Mouse (Mus musculus) heart, postnatal 0 days (tissue): ENCODE measurements around the gene Bicral. TPM values are rescaled to one million over a fixed set of nuclear protein-coding genes. Genes with fewer than 3 reads are reported as not detected.

Experiments
- ATAC-seq: fragments of 200-750 bp; cut with Nextera tagmentation; 2 replicates; pipeline ENCODE4 v1.8.0; 2017; ENCODE audit warnings: low read depth, moderate number of reproducible peaks, moderate library complexity; ENCODE audit not compliant: insufficient read depth
- DNase-seq: peaks from one replicate; pipeline ENCODE4 v3.0.0-alpha.2; 2016; ENCODE audit warnings: low spot score
- H3K27ac ChIP-seq: fragments of 300-500 bp; sonication (generic); 2 replicates; pipeline ENCODE4 v1.5.1; 2014; ENCODE audit warnings: low read depth, mild to moderate bottlenecking
- H3K27me3 ChIP-seq: fragments of 300-500 bp; sonication (generic); 2 replicates; pipeline ENCODE4 v1.6.1; 2014; ENCODE audit warnings: low read length, mixed read lengths; ENCODE audit not compliant: control insufficient read depth, insufficient read depth
- H3K36me3 ChIP-seq: fragments of 300-500 bp; sonication (generic); replicated peaks from 2 replicates; pipeline ENCODE4 v1.6.1; 2014; ENCODE audit warnings: low read length, mixed read lengths; ENCODE audit not compliant: control insufficient read depth, insufficient read depth
- H3K4me1 ChIP-seq: fragments of 300-500 bp; sonication (generic); 2 replicates; pipeline ENCODE4 v1.6.1; 2014; ENCODE audit warnings: antibody characterized with exemption; ENCODE audit not compliant: control insufficient read depth, insufficient read depth
- H3K4me2 ChIP-seq: fragments of 300-500 bp; sonication (generic); 2 replicates; pipeline ENCODE4 v1.6.1; 2014; ENCODE audit warnings: low read depth, mild to moderate bottlenecking, low read length, moderate library complexity
- H3K4me3 ChIP-seq: fragments of 300-500 bp; sonication (generic); 2 replicates; pipeline ENCODE4 v1.5.1; 2014; ENCODE audit warnings: low read depth, low read length
- H3K9ac ChIP-seq: fragments of 300-500 bp; sonication (generic); replicated peaks from 2 replicates; pipeline ENCODE4 v1.6.1; 2014; ENCODE audit warnings: low read depth, low read length, mixed read lengths
- H3K9me3 ChIP-seq: fragments of 300-500 bp; sonication (generic); replicated peaks from 2 replicates; pipeline ENCODE4 v1.6.1; 2016; ENCODE audit warnings: low read length; ENCODE audit not compliant: control insufficient read depth
- CTCF ChIP-seq: IDR thresholded peaks from 2 replicates; pipeline ENCODE4 v1.5.1; 2016; ENCODE audit warnings: antibody characterized with exemption, control low read depth, low read depth
- EP300 ChIP-seq: IDR thresholded peaks from 2 replicates; pipeline ENCODE4 v1.6.1; 2016; ENCODE audit warnings: antibody characterized with exemption, low read depth
- WGBS: fragments of 180-500 bp; shearing (Covaris S2); extraction: QIAGEN DNeasy Blood & Tissue Kit; methylation state at CpG from one replicate; pipeline ENCODE4 v1.1.7; 2014; 5-methylcytosine and 5-hydroxymethylcytosine counted together
- polyA plus RNA-seq: library from polyadenylated mRNA; unstranded; fragments of >200 nt; fragmentation: Nextera tagmentation; extraction: Ambion mirVana; gene quantifications from 2 replicates; pipeline ENCODE4 v1.2.1, GENCODE M21; 2015
- total RNA-seq: library from RNA; depleted of rRNA; stranded (reverse); fragments of >200 nt; gene quantifications from 2 replicates; pipeline ENCODE4 v1.2.3, GENCODE M21; 2014; ENCODE audit warnings: low replicate concordance

Bicral gene
- total and polyA plus RNA-seq, 2 experiments from 2014 or later, result 1.8 to 3.6 TPM

- Histone ChIP-seq H3K36me3 (no peaks in the 10 kb centered on the region), H3K27me3 (no peaks in the 10 kb centered on the region), H3K4me1 (peaks cover 8% of the 10 kb centered on the region), H3K4me3 (no peak overlapping the region), H3K9ac (no peak overlapping the region), H3K9me3 (no peaks in the 10 kb centered on the region), H3K27ac (no peak overlapping the region), H3K4me2 (no peak overlapping the region)
- TF ChIP-seq EP300, result no peak
- no peak for TF ChIP-seq CTCF
- ATAC-seq, result no peak
- WGBS, result 27% methylated on average over 17 of the region's 17 CpGs
- DNase-seq, result no peak
Measured at GRCm38 (mm10) chr17:46885910-46886643, 27.8 kb upstream of the Bicral start.

DNA sequence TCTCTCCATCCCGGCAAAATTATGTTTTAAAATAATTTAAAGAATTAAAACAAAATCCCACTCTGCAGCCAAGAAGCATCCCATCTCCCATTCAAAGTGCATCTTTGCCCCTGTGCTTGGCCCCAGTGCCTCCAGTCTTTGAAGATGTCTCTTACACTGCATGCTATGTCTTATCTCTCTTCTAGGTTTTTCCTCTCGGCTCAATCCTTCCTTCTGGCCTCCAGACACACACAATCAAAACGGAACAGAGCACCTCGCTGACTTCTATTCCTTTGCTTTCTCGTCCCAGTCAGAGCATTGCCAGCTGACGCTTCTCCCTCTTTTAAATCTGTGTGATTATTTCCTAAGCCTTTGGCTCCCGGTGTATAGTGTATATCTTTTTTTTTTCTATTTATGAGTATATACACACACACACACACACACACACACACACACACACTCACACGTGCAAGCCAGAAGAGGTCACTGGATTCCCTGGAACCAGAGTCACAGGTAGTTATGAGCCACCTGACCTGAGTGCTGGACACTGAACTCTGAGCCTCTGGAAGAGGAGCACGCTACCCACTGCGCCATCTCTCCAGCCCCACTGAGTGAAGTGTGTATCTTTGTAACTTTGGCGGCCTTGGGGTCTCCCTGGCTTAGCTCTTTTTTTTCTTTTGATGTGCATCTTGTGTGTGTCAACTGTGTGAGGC lies 27.1 kb upstream of the Bicral start:
- Histone ChIP-seq H3K4me2 (no peak overlapping the region), H3K4me3 (no peak overlapping the region), H3K27me3 (no peaks in the 10 kb centered on the region), H3K36me3 (no peaks in the 10 kb centered on the region), H3K4me1 (peaks cover 8% of the 10 kb centered on the region), H3K9me3 (no peaks in the 10 kb centered on the region), H3K9ac (no peak overlapping the region), H3K27ac (no peak overlapping the region)
- DNase-seq (no peak), ATAC-seq (no peak)
- TF ChIP-seq CTCF (no peak), EP300 (no peak)
- 53% methylated on average over 11 of the region's 11 CpGs for WGBS

GRCm38 (mm10) chr17:46884766-46885165 lies 26.5 kb upstream of the Bicral start:
- H3K4me3 ChIP-seq, result no peak overlapping the region
- TF ChIP-seq EP300, result no peak
- no peak for TF ChIP-seq CTCF
- H3K27ac ChIP-seq, result no peak overlapping the region
- peaks cover 8% of the 10 kb centered on the region for H3K4me1 ChIP-seq
- no peaks in the 10 kb centered on the region for H3K9me3 ChIP-seq
- H3K27me3 ChIP-seq, result no peaks in the 10 kb centered on the region
- WGBS, result 90% methylated on average over 6 of the region's 6 CpGs
- DNase-seq (no peak), ATAC-seq (no peak)
- H3K4me2 ChIP-seq, result no peak overlapping the region
- H3K36me3 ChIP-seq, result no peaks in the 10 kb centered on the region
- H3K9ac ChIP-seq, result no peak overlapping the region

DNA sequence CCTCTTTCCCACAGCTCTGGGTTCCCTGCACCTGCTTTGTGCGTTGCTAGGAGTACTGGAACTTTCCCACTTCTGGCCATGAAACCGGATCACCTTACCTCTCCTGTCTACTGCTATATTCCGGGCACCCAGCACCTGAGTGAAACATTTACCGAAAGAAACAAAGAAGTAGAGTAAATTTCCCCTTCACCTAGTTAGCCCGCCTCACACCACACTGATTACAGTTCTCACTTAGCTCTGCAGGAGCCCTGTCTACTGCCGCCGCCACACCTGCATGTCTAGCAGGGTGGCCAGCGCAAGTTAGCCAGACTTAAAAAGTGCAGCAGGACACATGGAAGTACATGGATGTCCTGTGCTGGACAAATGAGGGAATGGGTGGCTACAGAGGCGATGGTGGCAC lies 24.8 kb upstream of the Bicral start:
- DNase-seq, result no peak
- no peaks in the 10 kb centered on the region for H3K36me3 ChIP-seq
- H3K9me3 ChIP-seq, result no peaks in the 10 kb centered on the region
- no peaks in the 10 kb centered on the region for H3K27me3 ChIP-seq
- H3K4me2 ChIP-seq, result no peak overlapping the region
- H3K4me3 ChIP-seq, result no peak overlapping the region
- no peak for ATAC-seq
- WGBS, result 88% methylated on average over 9 of the region's 9 CpGs
- H3K9ac ChIP-seq, result no peak overlapping the region
- TF ChIP-seq EP300 (no peak), CTCF (no peak)
- peaks cover 8% of the 10 kb centered on the region for H3K4me1 ChIP-seq
- H3K27ac ChIP-seq, result no peak overlapping the region

GRCm38 (mm10) chr17:46881728-46882127 lies 23.4 kb upstream of the Bicral start:
- H3K36me3 ChIP-seq, result no peaks in the 10 kb centered on the region
- H3K4me1 ChIP-seq, result peaks cover 8% of the 10 kb centered on the region
- whole genome bisulfite sequencing, result 80% methylated on average over 6 of the region's 6 CpGs
- H3K4me3 ChIP-seq, result no peak overlapping the region
- H3K4me2 ChIP-seq, result no peak overlapping the region
- H3K9me3 ChIP-seq, result no peaks in the 10 kb centered on the region
- H3K9ac ChIP-seq, result no peak overlapping the region
- ATAC-seq, result no peak
- no peak overlapping the region for H3K27ac ChIP-seq
- no peak for TF ChIP-seq EP300
- no peak for TF ChIP-seq CTCF
- DNase-seq, result no peak
- no peaks in the 10 kb centered on the region for H3K27me3 ChIP-seq
